Mouse (Mus musculus): ENCODE data around the gene Lpp. TPM values are rescaled to one million over a fixed set of nuclear protein-coding genes. Genes with fewer than 3 reads are reported as not detected.

Gene Lpp
- polyA plus RNA-seq, 1 experiment from 2014 or later, result 65.1 TPM

- Histone ChIP-seq H3K36me3 (no peaks in the 10 kb centered on the region), H3K4me3 (no peak overlapping the region), H3K9me3 (no peaks in the 10 kb centered on the region), H3K27ac (no peak overlapping the region), H3K4me1 (no peaks in the 10 kb centered on the region), H3K27me3 (ENCODE audit: insufficient read depth, poor library complexity, severe bottlenecking) (no peaks in the 10 kb centered on the region)
- DNase-seq (ENCODE audit: low spot score), result no peak
- WGBS, result 94% methylated on average over 6 of the region's 6 CpGs
Observed at GRCm38 (mm10) chr16:24619458-24619857, 226.2 kb downstream of the Lpp start.

GRCm38 (mm10) chr16:24620021-24620420 lies 226.7 kb downstream of the Lpp start:
- H3K4me3 ChIP-seq, result no peak overlapping the region
- 82% methylated on average over 3 of the region's 3 CpGs for WGBS
- no peaks in the 10 kb centered on the region for H3K27me3 ChIP-seq (ENCODE audit: insufficient read depth, poor library complexity, severe bottlenecking)
- no peak overlapping the region for H3K27ac ChIP-seq
- no peaks in the 10 kb centered on the region for H3K36me3 ChIP-seq
- H3K4me1 ChIP-seq, result no peaks in the 10 kb centered on the region
- no peaks in the 10 kb centered on the region for H3K9me3 ChIP-seq
- no peak for DNase-seq (ENCODE audit: low spot score)

GRCm38 (mm10) chr16:24622226-24623194 lies 229.2 kb downstream of the Lpp start:
- 89% methylated on average over 3 of the region's 3 CpGs for WGBS
- Histone ChIP-seq H3K4me1 (no peaks in the 10 kb centered on the region), H3K4me3 (no peak overlapping the region), H3K9me3 (no peaks in the 10 kb centered on the region), H3K27ac (no peak overlapping the region), H3K36me3 (no peaks in the 10 kb centered on the region), H3K27me3 (ENCODE audit: insufficient read depth, poor library complexity, severe bottlenecking) (no peaks in the 10 kb centered on the region)
- DNase-seq (ENCODE audit: low spot score), result no peak

- no peaks in the 10 kb centered on the region for H3K9me3 ChIP-seq
- H3K27me3 ChIP-seq (ENCODE audit: insufficient read depth, poor library complexity, severe bottlenecking), result no peaks in the 10 kb centered on the region
- H3K27ac ChIP-seq, result no peak overlapping the region
- no peaks in the 10 kb centered on the region for H3K36me3 ChIP-seq
- WGBS, result 83% methylated on average over 5 of the region's 5 CpGs
- H3K4me1 ChIP-seq, result peaks cover 7% of the 10 kb centered on the region; the same call in 1 of the 2 replicates
- H3K4me3 ChIP-seq, result no peak overlapping the region
- no peak for DNase-seq (ENCODE audit: low spot score)
Observed at GRCm38 (mm10) chr16:24624335-24624734, 231.0 kb downstream of the Lpp start.

GRCm38 (mm10) chr16:24625576-24625975 lies 232.3 kb downstream of the Lpp start:
- Histone ChIP-seq H3K4me3 (no peak overlapping the region), H3K9me3 (no peaks in the 10 kb centered on the region), H3K27me3 (ENCODE audit: insufficient read depth, poor library complexity, severe bottlenecking) (no peaks in the 10 kb centered on the region), H3K4me1 (peaks cover 12% of the 10 kb centered on the region), H3K36me3 (no peaks in the 10 kb centered on the region), H3K27ac (no peak overlapping the region)
- DNase-seq (ENCODE audit: low spot score), result no peak
- WGBS, result 88% methylated on average over 5 of the region's 5 CpGs

GRCm38 (mm10) chr16:24628779-24629178 lies 235.5 kb downstream of the Lpp start:
- Histone ChIP-seq H3K27me3 (ENCODE audit: insufficient read depth, poor library complexity, severe bottlenecking) (no peaks in the 10 kb centered on the region), H3K4me3 (no peak overlapping the region), H3K9me3 (no peaks in the 10 kb centered on the region), H3K27ac (no peak overlapping the region), H3K36me3 (no peaks in the 10 kb centered on the region), H3K4me1 (peaks cover 12% of the 10 kb centered on the region)
- 85% methylated on average over 1 of the region's 1 CpGs for WGBS
- no peak for DNase-seq (ENCODE audit: low spot score)

- H3K9me3 ChIP-seq, result no peaks in the 10 kb centered on the region
- no peaks in the 10 kb centered on the region for H3K27me3 ChIP-seq (ENCODE audit: insufficient read depth, poor library complexity, severe bottlenecking)
- no peak for DNase-seq (ENCODE audit: low spot score)
- H3K27ac ChIP-seq, result no peak overlapping the region
- 66% methylated on average over 12 of the region's 12 CpGs for WGBS
- H3K4me1 ChIP-seq, result peaks cover 12% of the 10 kb centered on the region
- no peak overlapping the region for H3K4me3 ChIP-seq
- H3K36me3 ChIP-seq, result no peaks in the 10 kb centered on the region
Observed at GRCm38 (mm10) chr16:24629218-24630172, 236.2 kb downstream of the Lpp start.

GRCm38 (mm10) chr16:24635381-24635919 lies 242.1 kb downstream of the Lpp start:
- Histone ChIP-seq H3K9me3 (no peaks in the 10 kb centered on the region), H3K36me3 (peaks cover 7% of the 10 kb centered on the region; the same call in 1 of the 2 replicates), H3K27ac (no peak overlapping the region), H3K4me3 (no peak overlapping the region), H3K4me1 (no peaks in the 10 kb centered on the region), H3K27me3 (ENCODE audit: insufficient read depth, poor library complexity, severe bottlenecking) (no peaks in the 10 kb centered on the region)
- no peak for DNase-seq (ENCODE audit: low spot score)
- WGBS, result 88% methylated on average over 7 of the region's 7 CpGs

GRCm38 (mm10) chr16:24636894-24637293 lies 243.6 kb downstream of the Lpp start:
- no peaks in the 10 kb centered on the region for H3K9me3 ChIP-seq
- 96% methylated on average over 2 of the region's 2 CpGs for WGBS
- no peak for DNase-seq (ENCODE audit: low spot score)
- peaks cover 7% of the 10 kb centered on the region; the same call in 1 of the 2 replicates for H3K36me3 ChIP-seq
- H3K4me3 ChIP-seq, result no peak overlapping the region
- H3K4me1 ChIP-seq, result no peaks in the 10 kb centered on the region
- H3K27ac ChIP-seq, result no peak overlapping the region
- H3K27me3 ChIP-seq (ENCODE audit: insufficient read depth, poor library complexity, severe bottlenecking), result no peaks in the 10 kb centered on the region

- H3K36me3 ChIP-seq, result no peaks in the 10 kb centered on the region
- no peak for DNase-seq (ENCODE audit: low spot score)
- no peak overlapping the region for H3K4me3 ChIP-seq
- WGBS, result 84% methylated on average over 9 of the region's 9 CpGs
- no peaks in the 10 kb centered on the region for H3K9me3 ChIP-seq
- H3K27ac ChIP-seq, result no peak overlapping the region
- 0 out of 2 replicates have a peak, but pooled peaks cover 2% of the 10 kb centered on the region for H3K4me1 ChIP-seq
- no peaks in the 10 kb centered on the region for H3K27me3 ChIP-seq (ENCODE audit: insufficient read depth, poor library complexity, severe bottlenecking)
Observed at GRCm38 (mm10) chr16:24641003-24641797, 247.9 kb downstream of the Lpp start.

- no peak for DNase-seq (ENCODE audit: low spot score)
- Histone ChIP-seq H3K9me3 (no peaks in the 10 kb centered on the region), H3K27me3 (ENCODE audit: insufficient read depth, poor library complexity, severe bottlenecking) (no peaks in the 10 kb centered on the region), H3K4me1 (0 out of 2 replicates have a peak, but pooled peaks cover 8% of the 10 kb centered on the region), H3K27ac (no peak overlapping the region), H3K36me3 (no peaks in the 10 kb centered on the region), H3K4me3 (no peak overlapping the region)
- 88% methylated on average over 4 of the region's 4 CpGs for WGBS
Observed at GRCm38 (mm10) chr16:24643024-24643635, 249.8 kb downstream of the Lpp start.
